Mouse (Mus musculus) 3134 (cell line): ENCODE data around the gene 4921517D22Rik.
"Not testable (repeated sequence)": the region's sequence is repeated elsewhere in the genome, so short reads cannot be mapped to it uniquely, and the experiment has no call there.

Experiments
- DNase-seq: peaks from one replicate; pipeline ENCODE4 v3.0.0-alpha.2; 2011; ENCODE audit warnings: low spot score; ENCODE audit not compliant: insufficient read length; ENCODE audit errors: extremely low read depth

Gene 4921517D22Rik

GRCm38 (mm10) chr13:59694008-59694407 lies at the start of gene 4921517D22Rik:
Gene 4921517D22Rik, minus strand, starts transcription at chr13:59694108.
- no peak for DNase-seq

GRCm38 (mm10) chr13:59741697-59742096 lies 47.8 kb upstream of the 4921517D22Rik start:
- no peak for DNase-seq

GRCm38 (mm10) chr13:59741096-59741495 lies 47.2 kb upstream of the 4921517D22Rik start:
- DNase-seq = no peak

- no peak for DNase-seq
Observed at GRCm38 (mm10) chr13:59739397-59739796, 45.5 kb upstream of the 4921517D22Rik start.

GRCm38 (mm10) chr13:59738455-59738854 lies 44.5 kb upstream of the 4921517D22Rik start:
- DNase-seq = no peak

- peak; percentile 14 for DNase-seq
Observed at GRCm38 (mm10) chr13:59735190-59735589, 41.3 kb upstream of the 4921517D22Rik start.

- not testable (repeated sequence) for DNase-seq
Observed at GRCm38 (mm10) chr13:59734347-59734746, 40.4 kb upstream of the 4921517D22Rik start.

- DNase-seq = no peak
Observed at GRCm38 (mm10) chr13:59733936-59734335, 40.0 kb upstream of the 4921517D22Rik start.

GRCm38 (mm10) chr13:59731652-59732051 lies 37.7 kb upstream of the 4921517D22Rik start, which contains the start of gene Spata31d1d:
Gene Spata31d1d, minus strand, starts transcription at chr13:59731752.
- no peak for DNase-seq

GRCm38 (mm10) chr13:59728378-59729093 lies 34.6 kb upstream of the 4921517D22Rik start:
- DNase-seq = peak; percentile 32

GRCm38 (mm10) chr13:59726139-59726867 lies 32.4 kb upstream of the 4921517D22Rik start:
- DNase-seq = no peak

- not testable (repeated sequence) for DNase-seq
Observed at GRCm38 (mm10) chr13:59722089-59722488, 28.2 kb upstream of the 4921517D22Rik start.

GRCm38 (mm10) chr13:59719475-59719874 lies 25.6 kb upstream of the 4921517D22Rik start:
- DNase-seq = no peak

GRCm38 (mm10) chr13:59718857-59719440 lies 25.0 kb upstream of the 4921517D22Rik start:
- DNase-seq = not testable (repeated sequence)

GRCm38 (mm10) chr13:59713710-59714109 lies 19.8 kb upstream of the 4921517D22Rik start:
- no peak for DNase-seq

- DNase-seq = not testable (repeated sequence)
Observed at GRCm38 (mm10) chr13:59711984-59712383, 18.1 kb upstream of the 4921517D22Rik start, which contains the start of gene Spata31d1b. Gene Spata31d1b, plus strand, starts transcription at chr13:59712284.

- no peak for DNase-seq
Observed at GRCm38 (mm10) chr13:59710230-59710629, 16.3 kb upstream of the 4921517D22Rik start, which contains the start of gene Spata31d1a. Gene Spata31d1a, minus strand, starts transcription at chr13:59710330.

- no peak for DNase-seq
Observed at GRCm38 (mm10) chr13:59704562-59704961, 10.7 kb upstream of the 4921517D22Rik start.

GRCm38 (mm10) chr13:59703514-59703913 lies 9.6 kb upstream of the 4921517D22Rik start:
- DNase-seq = no peak

GRCm38 (mm10) chr13:59700137-59700536 lies 6.2 kb upstream of the 4921517D22Rik start:
- DNase-seq = not testable (repeated sequence)

- DNase-seq = no peak
Observed at GRCm38 (mm10) chr13:59699131-59699530, 5.2 kb upstream of the 4921517D22Rik start.
